ENCODE assay signal across 9 mouse cellular contexts in the genomic region with DNA sequence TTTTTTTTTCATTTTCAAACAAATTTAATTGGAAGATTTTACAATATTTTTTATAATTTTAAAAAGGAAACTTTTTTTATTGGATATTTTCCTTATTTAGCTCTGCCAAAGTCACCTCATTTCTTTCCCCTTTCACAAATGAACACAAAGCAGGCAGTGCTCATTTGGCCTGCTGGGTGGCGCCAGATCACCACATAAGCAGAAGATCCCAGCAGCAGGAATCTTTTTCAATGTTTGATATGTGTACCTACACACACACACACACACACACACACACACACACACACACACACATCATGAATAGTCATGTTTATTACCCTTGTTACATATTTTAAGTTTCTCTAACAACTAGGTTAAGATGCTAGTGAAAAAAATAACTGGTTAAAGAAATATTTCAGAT. TPM values are rescaled to one million over a fixed set of nuclear protein-coding genes. Genes with fewer than 3 reads are reported as not detected.
DNase-seq lines count a peak whose midpoint lies in the region; ATAC-seq and TF ChIP-seq lines count a peak whose summit lies in the region.
"Had no signal": no experiment of that assay in that cellular context is flagged by ENCODE, and none has a peak within 500 bp of the region (broad histone marks: within the 10 kb centered on the region; RNA-seq: fewer than 3 reads in every experiment).

No protein-coding gene starts in this region.

- no peaks in the 10 kb centered on the region for H3K9me3 ChIP-seq in neural tube, embryonic 11.5 days (ENCODE audit: control insufficient read depth, low read length)
- H3K9me3 ChIP-seq: heart, embryonic 13.5 days had no signal

- H3K36me3 ChIP-seq in neural tube, embryonic 11.5 days (ENCODE audit: control insufficient read depth, insufficient read depth, low read length) = no peaks in the 10 kb centered on the region
- H3K36me3 ChIP-seq: heart, embryonic 13.5 days had no signal

- H3K4me1 ChIP-seq in neural tube, embryonic 11.5 days (ENCODE audit: control insufficient read depth, insufficient read depth, low read length) = no peaks in the 10 kb centered on the region
- no peaks in the 10 kb centered on the region for H3K4me1 ChIP-seq in bone marrow, adult 2 months (ENCODE audit: control insufficient read depth, insufficient read depth, low read length)
- H3K4me1 ChIP-seq in embryonic fibroblast, embryonic 13.5 days (ENCODE audit: control insufficient read depth, insufficient read depth, low read length) = no peaks in the 10 kb centered on the region
- H3K4me1 ChIP-seq: heart, embryonic 13.5 days had no signal

- TF ChIP-seq POLR2A in bone marrow, adult 2 months (IDR thresholded peaks at IDR 0.05; ENCODE audit: borderline replicate concordance, control insufficient read depth, low read depth, low read length) = no peak
- TF ChIP-seq POLR2A in embryonic fibroblast, embryonic 13.5 days (IDR thresholded peaks at IDR 0.05; ENCODE audit: low read depth, low read length) = no peak

- no peak overlapping the region for H3K4me3 ChIP-seq in neural tube, embryonic 11.5 days (ENCODE audit: low read depth, low read length)
- H3K4me3 ChIP-seq in bone marrow, adult 2 months (replicated peaks; ENCODE audit: control insufficient read depth, low read depth, low read length) = no peak overlapping the region
- no peak overlapping the region for H3K4me3 ChIP-seq in embryonic fibroblast, embryonic 13.5 days (ENCODE audit: insufficient read depth, low read length)
- H3K4me3 ChIP-seq: heart, embryonic 13.5 days had no signal

- 5% methylated on average over 1 of the region's 1 CpGs for WGBS in neural tube, embryonic 11.5 days
- WGBS in bone marrow, adult 2 months = 11% methylated on average over 1 of the region's 1 CpGs

- 0 out of 2 replicates have a peak, but pooled peaks have one; percentile 58 for ATAC-seq in neural tube, embryonic 11.5 days (ENCODE audit: insufficient read depth, low FRiP score, low TSS enrichment)

- H3K4me2 ChIP-seq in neural tube, embryonic 11.5 days (ENCODE audit: low read depth) = no peak overlapping the region
- H3K4me2 ChIP-seq: heart, embryonic 13.5 days had no signal

- no peak overlapping the region for H3K27ac ChIP-seq in neural tube, embryonic 11.5 days (ENCODE audit: low read depth, low read length)
- no peak overlapping the region for H3K27ac ChIP-seq in bone marrow, adult 2 months (ENCODE audit: control insufficient read depth, insufficient read depth, low read depth, low read length, poor library complexity)
- no peak overlapping the region for H3K27ac ChIP-seq in embryonic fibroblast, embryonic 13.5 days (ENCODE audit: insufficient read depth, low read length)
- H3K27ac ChIP-seq: heart, embryonic 13.5 days had no signal

- H3K27me3 ChIP-seq in neural tube, embryonic 11.5 days (ENCODE audit: control insufficient read depth, insufficient read depth, low read length) = no peaks in the 10 kb centered on the region
- H3K27me3 ChIP-seq: heart, embryonic 13.5 days had no signal

- peak; percentile 56 for DNase-seq in neural tube, embryonic 11.5 days (ENCODE audit: low spot score)
- no peak for DNase-seq in neural tube, embryonic 10.5 days (ENCODE audit: extremely low spot score, low spot score)
- DNase-seq in kidney, postnatal 36 days = peak; percentile 4 to 71
- DNase-seq in lung, postnatal 14 days = peak; percentile 9
- peak; percentile 33 to 40 for DNase-seq in right cerebral cortex, postnatal 36 days (ENCODE audit: low spot score in 2 of 2)
- DNase-seq in ovary, postnatal 36 days (ENCODE audit: low spot score) = no peak

- no peak overlapping the region for H3K9ac ChIP-seq in neural tube, embryonic 11.5 days (ENCODE audit: low read length)
- H3K9ac ChIP-seq: heart, embryonic 13.5 days had no signal

- TF ChIP-seq CTCF in bone marrow, adult 2 months (IDR thresholded peaks at IDR 0.05; ENCODE audit: control insufficient read depth, insufficient read depth, low read length) = peak; percentile 64
- peak; percentile 42; the same call in 1 of the 2 replicates for TF ChIP-seq CTCF in embryonic fibroblast, embryonic 13.5 days (IDR thresholded peaks at IDR 0.05; ENCODE audit: borderline replicate concordance, insufficient read depth, low read length)

RNA-seq across cellular contexts. Expression of a gene that starts 50.7 kb away (rescaled TPM):
- polyA plus RNA-seq in neural tube, embryonic 11.5 days (2014; fragmentation: Nextera tagmentation; extraction: Ambion mirVana) = not detected in 2 replicates
- polyA plus RNA-seq in bone marrow, adult 2 months (2011; ENCODE audit: insufficient read depth, insufficient read length, low replicate concordance, missing spikeins) = not detected in 2 replicates
- polyA plus RNA-seq in embryonic fibroblast, embryonic 13.5 days (2011; ENCODE audit: insufficient read length, low read depth, missing spikeins) = not detected in 2 replicates
- polyA plus RNA-seq: heart, embryonic 13.5 days had no signal

RNA-seq across cellular contexts. Expression of a gene that starts 54.4 kb away (rescaled TPM):
- polyA plus RNA-seq in neural tube, embryonic 11.5 days (2014; fragmentation: Nextera tagmentation; extraction: Ambion mirVana) = not detected in 2 replicates
- polyA plus RNA-seq in bone marrow, adult 2 months (2011; ENCODE audit: insufficient read depth, insufficient read length, low replicate concordance, missing spikeins) = not detected in 2 replicates
- not detected in 2 replicates for polyA plus RNA-seq in embryonic fibroblast, embryonic 13.5 days (2011; ENCODE audit: insufficient read length, low read depth, missing spikeins)
- polyA plus RNA-seq: heart, embryonic 13.5 days had no signal

Comparison
In these comparisons a context has a peak if more than half of its experiments do, and no peak if none do; other contexts are left out.
1. DNase-seq: peak in neural tube, embryonic 11.5 days (single experiment), kidney, postnatal 36 days (2 of 2), lung, postnatal 14 days (single experiment) and right cerebral cortex, postnatal 36 days (2 of 2); none in neural tube, embryonic 10.5 days (single experiment) and ovary, postnatal 36 days (single experiment).